ENCODE assay signal across 8 mouse cellular contexts in the genomic region with DNA sequence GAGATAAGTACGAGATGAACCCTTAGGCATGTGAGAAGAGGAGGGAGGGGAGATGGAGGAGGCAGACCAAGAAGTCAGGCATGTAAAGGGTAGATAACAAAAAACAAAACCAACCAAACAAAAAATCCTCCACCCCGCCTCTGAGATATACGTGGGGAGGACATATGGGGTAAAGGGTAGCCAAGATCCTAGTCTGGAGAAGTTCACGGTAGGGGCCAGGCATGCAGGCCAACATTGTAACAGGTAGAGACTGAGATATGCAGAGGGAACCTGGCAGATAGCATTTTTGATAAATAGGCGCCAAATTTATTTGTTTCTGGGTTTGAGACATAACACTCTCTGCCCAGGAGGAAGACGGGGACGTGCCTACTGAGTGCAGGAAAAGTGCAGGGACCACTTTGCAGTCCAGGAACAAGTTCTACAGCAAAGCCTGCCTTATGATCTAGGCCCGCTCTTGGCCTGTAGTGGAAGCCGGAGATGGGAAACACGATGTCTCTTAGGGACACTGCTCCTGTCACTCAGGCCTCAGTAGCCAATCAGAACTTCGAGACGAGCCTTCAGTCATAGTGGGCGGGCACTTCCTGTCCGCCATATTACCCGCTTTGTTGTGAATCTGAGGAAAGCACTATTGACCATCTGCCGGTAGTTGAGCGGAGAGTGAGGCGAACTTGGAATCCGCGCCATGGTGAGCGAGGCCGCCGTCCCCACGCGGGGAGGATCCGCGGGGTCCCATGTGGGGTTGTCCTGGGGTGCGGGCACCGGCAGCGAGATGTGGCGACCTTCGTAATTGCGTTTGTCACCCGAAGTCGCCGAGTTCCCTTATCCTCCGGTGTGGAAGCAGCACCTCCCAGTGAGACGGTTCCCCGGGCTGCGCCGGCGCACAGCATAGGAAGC. TPM values are rescaled to one million over a fixed set of nuclear protein-coding genes. Genes with fewer than 3 reads are reported as not detected.
DNase-seq lines count a peak whose midpoint lies in the region; ATAC-seq lines count a peak whose summit lies in the region.
"Not testable (repeated sequence)": the region's sequence is repeated elsewhere in the genome, so short reads cannot be mapped to it uniquely, and the experiment has no call there.

Gene BC024063, plus strand, starts transcription at position 626 of the 894 bp plus-strand sequence.

- peaks cover 12% of the 10 kb centered on the region for H3K9me3 ChIP-seq in hindbrain, embryonic 13.5 days

- H3K27me3 ChIP-seq in hindbrain, embryonic 13.5 days: not testable (repeated sequence)

- peak within 1 kb of the TSS; percentile 45 for H3K4me3 ChIP-seq in hindbrain, embryonic 13.5 days

- WGBS in hindbrain, embryonic 13.5 days: 18% methylated on average over 42 of the region's 42 CpGs

- ATAC-seq in hindbrain, embryonic 13.5 days (ENCODE audit: low FRiP score): peak; percentile 99

- peaks cover 13% of the 10 kb centered on the region for H3K36me3 ChIP-seq in hindbrain, embryonic 13.5 days

- peak within 1 kb of the TSS; percentile 91 for H3K27ac ChIP-seq in hindbrain, embryonic 13.5 days

- not testable (repeated sequence) for H3K4me1 ChIP-seq in hindbrain, embryonic 13.5 days (replicated peaks)

- H3K4me2 ChIP-seq in hindbrain, embryonic 13.5 days: peak within 1 kb of the TSS; percentile 52

- peak; percentile 88 for DNase-seq in NIH3T3 (ENCODE audit: low read depth)
- peak; percentile 81 to 82 for DNase-seq in cerebellum, postnatal 14 days
- peak; percentile 50 to 62 for DNase-seq in frontal cortex, postnatal 25 days (ENCODE audit: low spot score in 2 of 2)
- DNase-seq in layer of hippocampus, postnatal 14 days (ENCODE audit: low spot score in 2 of 2): peak; percentile 74 to 78
- peak; percentile 81 for DNase-seq in lung, postnatal 10 days
- peak; percentile 47 for DNase-seq in ovary, postnatal 36 days (ENCODE audit: low spot score)
- peak; percentile 51 for DNase-seq in thymus, postnatal 25 days

- peak within 1 kb of the TSS; percentile 75 for H3K9ac ChIP-seq in hindbrain, embryonic 13.5 days

RNA-seq across cellular contexts. Expression of gene BC024063, which starts in this region (rescaled TPM):
- 7.1 and 7.6 TPM in 2 replicates for polyA plus RNA-seq in hindbrain, embryonic 13.5 days (2015; fragmentation: Nextera tagmentation; extraction: Ambion mirVana)
- 1 to 10 TPM; 6.2 TPM for total RNA-seq in layer of hippocampus, postnatal 14 days (2021)

Comparison
In these comparisons a context has a peak if more than half of its experiments do, and no peak if none do; other contexts are left out.
1. Peak in every context shown above with its lines: DNase-seq, ATAC-seq, H3K4me3 ChIP-seq and H3K27ac ChIP-seq.